Mouse (Mus musculus) embryonic fibroblast, embryonic 13.5 days (primary cell): ENCODE data around the gene Ciart.

Experiments used
- CTCF ChIP-seq: IDR thresholded peaks from 2 replicates; pipeline ENCODE4 v1.5.1; 2011; ENCODE audit warnings: mild to moderate bottlenecking, control low read depth, low read length, moderate library complexity, borderline replicate concordance; ENCODE audit not compliant: insufficient read depth
- POLR2A ChIP-seq: IDR thresholded peaks from 2 replicates; pipeline ENCODE4 v1.6.1; 2011; ENCODE audit warnings: low read depth, mild to moderate bottlenecking, control low read depth, low read length, moderate library complexity

DNA sequence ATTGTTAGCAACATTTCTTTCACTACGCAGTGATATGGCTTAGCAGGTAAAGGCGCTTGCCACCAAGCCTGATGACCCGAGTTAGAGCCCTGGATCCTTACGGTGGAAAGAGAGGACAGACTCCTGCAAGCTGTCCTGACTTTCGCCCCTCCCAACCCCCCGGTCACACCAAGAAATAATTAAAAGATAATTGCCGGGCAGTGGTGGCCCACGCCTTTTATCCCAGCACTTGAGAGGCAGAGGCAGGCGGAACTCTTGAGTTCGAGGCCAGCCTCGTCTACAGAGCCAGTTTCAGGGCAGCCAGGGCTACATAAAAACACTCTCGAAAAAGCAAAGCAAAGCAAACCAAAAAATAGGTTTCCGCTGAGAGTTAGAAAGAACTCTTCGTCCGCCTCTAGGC lies 11.1 kb downstream of the Ciart start:
- no peak for TF ChIP-seq POLR2A
- no peak for TF ChIP-seq CTCF
